Mouse (Mus musculus): ENCODE results near the gene Cds1.

Gene Cds1

DNA sequence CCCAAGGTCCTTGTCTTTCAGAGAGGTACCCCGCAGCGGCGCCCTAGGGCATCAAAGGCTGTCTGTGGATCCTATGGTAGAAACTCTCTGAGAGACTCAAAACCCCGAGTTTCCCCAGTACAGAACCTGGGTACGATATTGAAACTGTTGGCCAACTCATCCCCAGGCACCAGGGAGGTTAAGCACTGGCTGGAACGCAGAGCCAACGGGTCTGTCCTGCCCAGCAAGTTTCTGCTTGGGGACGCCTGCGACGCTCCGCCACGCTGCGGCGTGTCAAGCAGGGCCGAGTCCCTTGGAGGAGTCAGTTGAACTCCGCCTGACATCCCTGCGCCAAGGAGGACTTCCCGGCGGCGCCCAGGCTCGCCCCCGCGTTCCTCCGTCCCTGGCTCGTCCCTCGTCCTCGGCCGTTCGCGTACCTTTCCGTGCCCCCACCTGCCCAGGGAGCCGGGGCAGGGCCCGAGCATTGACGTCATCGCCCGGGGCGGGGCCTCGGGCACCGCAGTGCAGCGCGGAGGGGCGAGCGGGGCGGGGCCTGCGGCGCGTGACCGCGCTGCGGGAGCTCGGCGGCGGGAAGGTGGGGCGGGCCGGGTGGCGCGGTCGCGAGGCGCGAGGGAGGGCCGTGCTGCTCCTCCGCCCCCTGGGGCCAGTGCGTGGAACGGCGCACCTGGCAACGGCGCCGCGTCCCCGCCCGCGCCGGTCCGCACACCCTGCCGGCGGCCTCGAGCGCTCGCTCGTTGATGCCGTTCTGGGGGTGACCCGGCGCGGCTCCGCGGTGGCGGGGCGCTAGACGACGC lies at the start of gene Cds1:
Cds1 (plus strand) TSS at position 577 of the 794 bp plus-strand sequence.
- DNase-seq (ENCODE audit: low spot score in 2 of 2), result peak; percentile 84 to 85

GRCm38 (mm10) chr5:101724216-101724615 lies 40.7 kb upstream of the Cds1 start:
- DNase-seq (ENCODE audit: low spot score in 2 of 2), result no peak

DNA sequence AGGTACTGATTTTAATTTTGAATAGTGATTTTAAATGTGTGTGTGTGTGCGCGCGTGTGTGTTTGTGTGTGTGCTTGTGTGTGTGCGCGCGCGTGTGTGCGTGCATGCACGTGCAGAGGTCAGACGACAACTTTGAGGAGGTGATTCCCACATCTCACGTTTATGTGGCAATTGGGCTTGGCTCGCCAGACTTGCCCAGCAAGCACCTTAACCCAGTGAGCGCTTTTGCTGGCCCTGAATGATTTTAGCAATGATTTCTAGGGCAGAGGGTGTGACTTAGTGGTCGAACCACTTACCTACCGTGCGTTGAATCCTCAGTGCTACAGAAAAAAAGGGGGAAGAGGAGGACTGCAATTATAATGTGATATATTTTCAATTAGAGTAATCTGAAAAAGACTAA lies 40.2 kb upstream of the Cds1 start:
- peak in 1 of 2 experiments; percentile 62 for DNase-seq (ENCODE audit: low spot score in 2 of 2)

GRCm38 (mm10) chr5:101725703-101726102 lies 39.2 kb upstream of the Cds1 start:
- DNase-seq (ENCODE audit: low spot score in 2 of 2), result peak in 1 of 2 experiments; percentile 19

DNA sequence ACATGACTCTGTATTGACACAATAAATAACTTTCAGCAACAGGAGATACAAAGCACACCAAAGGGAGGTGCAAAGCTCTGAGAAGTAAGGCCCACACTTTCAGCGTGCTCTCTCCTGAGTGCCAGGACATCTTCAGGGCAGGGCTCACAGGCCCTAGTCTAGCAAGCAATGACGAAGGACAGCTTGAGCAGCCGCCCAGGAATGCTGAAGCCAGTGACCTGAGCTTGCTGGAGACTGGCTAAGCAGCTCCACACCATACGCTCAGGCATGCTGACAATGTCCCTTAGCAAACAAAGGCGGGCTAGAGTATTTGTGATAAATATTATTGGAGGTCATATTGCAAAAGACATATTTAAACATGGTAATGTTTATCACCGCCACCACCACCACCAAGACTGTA lies 38.6 kb upstream of the Cds1 start:
- peak in 1 of 2 experiments; percentile 56 for DNase-seq (ENCODE audit: low spot score in 2 of 2)

GRCm38 (mm10) chr5:101728304-101728905 lies 36.5 kb upstream of the Cds1 start:
- no peak for DNase-seq (ENCODE audit: low spot score in 2 of 2)

GRCm38 (mm10) chr5:101737341-101737740 lies 27.6 kb upstream of the Cds1 start:
- no peak for DNase-seq (ENCODE audit: low spot score in 2 of 2)

GRCm38 (mm10) chr5:101740471-101741223 lies 24.3 kb upstream of the Cds1 start:
- DNase-seq (ENCODE audit: low spot score in 2 of 2), result no peak

DNA sequence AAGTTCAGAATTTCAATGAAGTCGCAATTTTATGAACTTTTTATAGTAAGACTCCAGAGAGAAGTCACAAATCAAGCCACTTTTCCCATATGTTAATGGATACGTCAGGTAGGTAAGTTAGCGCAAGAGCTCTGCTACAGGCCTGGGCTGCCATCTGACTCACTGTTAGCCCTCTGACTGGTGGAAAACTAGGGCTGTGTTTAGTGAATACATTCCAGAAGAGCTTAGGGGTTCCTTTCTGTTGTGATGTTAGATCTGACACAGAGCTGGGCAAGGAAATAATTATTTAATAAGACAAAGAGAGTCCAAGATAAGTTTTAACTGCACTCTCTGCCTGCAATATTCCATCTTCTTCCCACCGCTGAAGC lies 23.7 kb upstream of the Cds1 start:
- no peak for DNase-seq (ENCODE audit: low spot score in 2 of 2)

- peak in 1 of 2 experiments; percentile 56 for DNase-seq (ENCODE audit: low spot score in 2 of 2)
These were observed 22.9 kb upstream of the Cds1 start for GRCm38 (mm10) chr5:101742014-101742413.

- no peak for DNase-seq (ENCODE audit: low spot score in 2 of 2)
These were observed 22.5 kb upstream of the Cds1 start for GRCm38 (mm10) chr5:101742425-101742824.

GRCm38 (mm10) chr5:101744886-101745285 lies 20.0 kb upstream of the Cds1 start:
- no peak for DNase-seq (ENCODE audit: low spot score in 2 of 2)

DNA sequence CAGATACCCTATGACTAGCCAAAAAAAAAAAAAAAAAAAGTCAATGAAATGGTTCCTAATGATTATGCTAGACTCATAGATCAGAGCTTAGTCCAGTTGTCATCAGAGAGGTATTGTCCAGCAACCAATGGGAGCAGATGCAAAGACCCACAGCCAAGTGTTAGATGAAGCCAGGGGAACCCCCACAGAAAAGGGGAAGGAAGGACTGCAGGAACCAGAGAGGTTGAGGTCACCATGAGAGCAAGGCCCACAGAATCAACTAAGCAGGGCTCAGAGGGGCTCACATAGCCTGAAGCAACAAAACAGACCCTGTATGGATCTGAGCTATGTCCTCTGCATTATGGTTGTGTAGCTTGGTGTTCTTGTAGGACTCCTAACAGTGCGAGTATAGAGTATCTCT lies 11.2 kb upstream of the Cds1 start:
- DNase-seq (ENCODE audit: low spot score in 2 of 2), result no peak

DNA sequence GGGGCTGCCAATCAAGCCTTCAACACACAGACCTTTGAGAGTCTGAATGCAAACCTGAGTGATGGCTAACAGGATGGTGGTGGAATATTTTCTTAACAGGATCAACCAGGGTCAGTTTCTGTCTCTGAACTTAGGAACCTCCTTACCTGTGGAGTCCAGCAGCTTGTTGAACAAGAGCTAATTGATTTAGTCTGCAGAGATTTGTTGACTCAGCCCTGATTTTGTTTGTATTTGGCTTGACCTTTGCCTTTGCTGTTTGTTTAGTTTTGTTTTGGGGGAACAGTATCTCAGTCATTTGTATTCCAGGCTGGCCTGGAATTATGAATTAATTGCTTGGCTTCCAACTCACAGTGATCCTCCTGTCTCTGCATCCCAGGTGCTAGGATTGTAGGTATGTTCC lies 7.3 kb upstream of the Cds1 start:
- DNase-seq (ENCODE audit: low spot score in 2 of 2), result no peak

DNA sequence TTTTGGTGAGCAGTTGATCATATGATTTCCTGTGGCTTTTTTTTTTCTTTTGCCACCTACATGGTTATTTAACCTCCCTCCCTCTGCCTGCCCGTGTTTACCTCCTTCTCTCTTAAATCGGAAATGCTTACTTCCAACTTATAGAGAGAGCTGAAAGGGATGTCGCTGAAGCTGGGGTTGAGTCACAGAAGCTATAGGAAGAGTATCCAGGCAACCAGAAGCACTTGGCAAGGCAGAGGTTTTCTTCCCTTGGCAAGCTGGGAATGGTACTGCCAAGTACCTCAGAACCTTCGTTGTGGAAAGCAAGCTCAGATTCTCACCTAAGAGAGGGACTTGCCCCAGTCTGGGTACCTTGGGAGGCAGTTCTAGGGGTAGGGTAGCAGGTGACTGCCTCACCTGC lies 3.2 kb upstream of the Cds1 start:
- no peak for DNase-seq (ENCODE audit: low spot score in 2 of 2)

DNA sequence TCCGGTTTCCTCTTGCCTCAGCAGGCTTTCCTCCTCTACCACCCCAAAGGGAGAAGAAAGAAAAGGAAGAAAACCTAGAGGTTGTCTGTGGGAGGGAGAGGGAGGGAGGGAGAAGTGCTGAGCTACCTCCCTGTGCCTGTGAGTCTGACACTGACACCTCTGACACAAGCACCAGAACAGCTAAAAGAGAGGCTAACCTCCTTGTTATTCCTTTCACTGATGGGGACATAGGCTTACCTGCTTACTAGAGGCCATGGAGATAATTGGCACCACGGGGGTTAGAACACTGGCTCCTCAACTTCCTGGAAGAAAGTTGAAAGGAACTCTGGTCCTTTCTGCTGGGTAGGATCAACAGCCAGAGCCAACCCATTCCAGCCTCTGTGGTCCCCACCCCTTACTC lies 1.4 kb upstream of the Cds1 start:
- no peak for DNase-seq (ENCODE audit: low spot score in 2 of 2)

DNA sequence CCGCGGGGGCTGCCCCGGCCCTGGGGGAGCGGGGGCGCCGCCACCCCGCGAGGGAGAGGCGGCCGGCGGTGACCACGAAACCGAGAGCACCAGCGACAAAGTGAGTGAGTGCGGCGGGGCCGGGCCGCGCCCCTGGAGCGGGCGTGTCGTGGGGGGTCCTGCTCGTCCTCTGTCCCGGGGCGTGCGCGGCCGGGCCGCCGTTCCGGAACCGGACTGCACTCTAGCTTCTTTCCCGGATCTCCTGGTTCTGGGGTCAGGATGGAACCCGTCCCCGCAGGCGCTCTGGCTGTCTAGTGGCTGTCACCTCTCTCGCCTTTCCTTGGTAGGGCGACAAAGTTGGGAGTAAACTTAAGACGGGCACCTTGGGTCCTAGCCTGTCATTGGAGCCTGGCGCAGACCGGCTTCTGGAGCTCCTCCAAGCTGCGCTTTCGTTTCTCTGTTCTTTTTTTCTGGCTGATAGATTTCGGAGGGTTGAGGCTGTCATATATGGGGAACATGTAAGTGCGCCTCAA lies 516 bp downstream of the Cds1 start:
- peak in 1 of 2 experiments; percentile 49 for DNase-seq (ENCODE audit: low spot score in 2 of 2)

DNA sequence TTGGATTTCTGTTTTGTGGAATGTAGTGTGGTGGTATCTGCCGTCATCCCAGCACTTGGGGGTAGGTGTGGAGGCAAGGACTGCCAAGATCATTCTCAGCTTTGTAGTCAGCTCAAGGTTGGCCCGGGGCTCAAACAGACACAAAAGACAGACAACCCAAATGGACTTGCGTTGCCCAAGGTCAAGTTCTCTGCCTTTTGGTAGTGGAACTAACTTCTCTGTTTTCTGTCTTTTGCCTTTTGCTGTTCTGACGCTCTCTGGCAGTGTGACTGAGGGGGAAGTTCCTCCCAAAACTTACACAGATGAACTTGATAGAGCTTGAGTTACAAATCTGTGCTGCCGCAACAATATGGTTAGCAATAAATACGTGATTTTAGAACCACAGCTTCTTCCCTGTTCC lies 1.3 kb downstream of the Cds1 start:
- no peak for DNase-seq (ENCODE audit: low spot score in 2 of 2)

- DNase-seq (ENCODE audit: low spot score in 2 of 2), result no peak
These were observed 2.2 kb downstream of the Cds1 start for GRCm38 (mm10) chr5:101767086-101767485.

DNA sequence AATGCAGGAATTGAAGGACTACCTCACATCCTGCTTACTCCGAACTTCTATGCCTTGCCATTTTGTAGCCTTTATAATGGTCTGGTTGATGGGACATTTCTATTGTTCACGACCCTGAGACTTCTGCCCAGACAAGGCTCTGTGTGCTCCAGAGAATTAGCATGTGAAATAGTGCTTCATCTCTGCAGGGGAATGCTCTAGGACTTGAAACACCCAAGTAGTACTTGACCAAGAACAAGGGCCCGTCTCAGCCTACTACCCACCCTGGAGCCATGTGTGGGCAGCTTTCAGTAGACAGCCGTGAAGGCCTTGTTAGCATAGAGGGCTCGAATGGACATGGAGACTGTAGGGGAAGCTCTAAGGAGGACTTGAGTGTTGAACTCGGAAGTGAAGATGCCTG lies 2.6 kb downstream of the Cds1 start:
- DNase-seq (ENCODE audit: low spot score in 2 of 2), result no peak

- no peak for DNase-seq (ENCODE audit: low spot score in 2 of 2)
These were observed 3.6 kb downstream of the Cds1 start for GRCm38 (mm10) chr5:101768558-101768957.

- DNase-seq (ENCODE audit: low spot score in 2 of 2), result no peak
These were observed 7.7 kb downstream of the Cds1 start for GRCm38 (mm10) chr5:101772621-101773020.

Measured in urinary bladder, postnatal 36 days (tissue).